Mouse (Mus musculus) forebrain, embryonic 16.5 days (tissue): ENCODE measurements around the gene Elob. TPM values are rescaled to one million over a fixed set of nuclear protein-coding genes. Genes with fewer than 3 reads are reported as not detected.

Experiments
- ATAC-seq: fragments of 200-750 bp; cut with Nextera tagmentation; 2 replicates; pipeline ENCODE4 v1.8.0; 2017; ENCODE audit warnings: mild to moderate bottlenecking, moderate library complexity
- H3K27ac ChIP-seq: fragments of 300-500 bp; sonication (generic); 2 replicates; pipeline ENCODE4 v1.5.1; 2014; ENCODE audit warnings: low read length, control low read depth
- H3K27me3 ChIP-seq: fragments of 300-500 bp; sonication (generic); replicated peaks from 2 replicates; pipeline ENCODE4 v1.6.1; 2014; ENCODE audit warnings: low read length; ENCODE audit not compliant: control insufficient read depth, insufficient read depth
- H3K36me3 ChIP-seq: fragments of 300-500 bp; sonication (generic); 2 replicates; pipeline ENCODE4 v1.6.1; 2014; ENCODE audit not compliant: control insufficient read depth, insufficient read depth
- H3K4me1 ChIP-seq: fragments of 300-500 bp; sonication (generic); replicated peaks from 2 replicates; pipeline ENCODE4 v1.6.1; 2014; ENCODE audit warnings: low read length; ENCODE audit not compliant: control insufficient read depth, insufficient read depth
- H3K4me2 ChIP-seq: fragments of 300-500 bp; sonication (generic); 2 replicates; pipeline ENCODE4 v1.6.1; 2014; ENCODE audit warnings: mild to moderate bottlenecking, low read length, control low read depth
- H3K4me3 ChIP-seq: fragments of 300-500 bp; sonication (generic); replicated peaks from 2 replicates; pipeline ENCODE4 v1.5.1; 2014; ENCODE audit warnings: mild to moderate bottlenecking, low read length, control low read depth
- H3K9ac ChIP-seq: fragments of 300-500 bp; sonication (generic); replicated peaks from 2 replicates; pipeline ENCODE4 v1.6.1; 2014; ENCODE audit warnings: low read depth, low read length, control low read depth
- H3K9me3 ChIP-seq: fragments of 300-500 bp; sonication (generic); 2 replicates; pipeline ENCODE4 v1.6.1; 2016; ENCODE audit warnings: low read length; ENCODE audit not compliant: control insufficient read depth
- WGBS: fragments of 180-500 bp; shearing (Covaris S2); extraction: QIAGEN DNeasy Blood & Tissue Kit; methylation state at CpG from one replicate; pipeline ENCODE4 v1.1.7; 2014; 5-methylcytosine and 5-hydroxymethylcytosine counted together
- polyA plus RNA-seq: library from polyadenylated mRNA; unstranded; fragments of >200 nt; fragmentation: Nextera tagmentation; extraction: Ambion mirVana; gene quantifications from 2 replicates; pipeline ENCODE4 v1.2.1, GENCODE M21; 2015

Gene Elob
- polyA plus RNA-seq, 1 experiment from 2014 or later: 1,034 TPM

DNA sequence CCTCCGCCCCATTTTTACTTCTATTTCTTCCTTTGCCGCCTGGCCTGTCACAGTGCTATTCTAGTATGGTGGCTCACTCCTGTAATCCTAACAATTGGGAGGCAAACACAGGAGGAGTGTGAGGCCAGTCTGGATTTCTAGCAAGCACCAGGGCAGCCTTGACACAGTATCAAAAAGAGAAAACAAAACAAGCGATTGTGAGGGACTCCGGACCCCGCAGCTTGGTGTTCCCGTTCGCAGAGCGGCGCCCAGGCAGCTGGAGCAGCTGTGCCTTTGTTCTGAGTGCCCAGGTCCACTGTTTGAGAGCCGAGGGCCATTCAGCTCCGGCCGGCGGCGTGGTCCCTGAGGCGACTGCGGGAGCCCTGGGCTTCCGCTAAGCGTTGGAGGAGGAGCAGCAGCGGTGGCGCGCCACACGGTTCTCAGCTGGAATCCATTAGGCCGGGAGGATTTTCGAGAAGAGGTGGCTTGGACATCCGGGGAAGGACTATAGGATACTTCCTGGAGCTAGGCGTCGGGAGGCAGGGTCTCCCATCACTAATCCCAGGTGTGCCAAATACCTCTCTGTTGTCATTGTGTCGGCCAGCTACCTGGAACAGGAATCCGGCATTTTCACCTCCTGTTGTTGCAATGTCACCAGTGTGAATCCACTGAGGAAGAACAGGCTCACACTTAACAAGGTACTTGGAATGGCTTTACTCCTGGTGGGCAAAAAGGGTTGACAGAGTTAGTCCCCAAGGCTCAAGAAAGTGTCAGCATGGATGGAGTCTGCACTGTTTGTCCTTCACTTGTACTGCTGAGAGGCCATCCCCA lies 38.5 kb downstream of the Elob start, which contains the start of gene Srrm2:
Gene Srrm2 (plus strand): TSS at position 264 of the 810 bp plus-strand sequence.
- Histone ChIP-seq H3K27me3 (no peaks in the 10 kb centered on the region), H3K4me1 (peaks cover 24% of the 10 kb centered on the region), H3K9me3 (no peaks in the 10 kb centered on the region), H3K4me3 (peak within 1 kb of the TSS; percentile 53), H3K9ac (peak within 1 kb of the TSS; percentile 89), H3K27ac (peak within 1 kb of the TSS; percentile 77), H3K36me3 (no peaks in the 10 kb centered on the region), H3K4me2 (peak within 1 kb of the TSS; percentile 85)
- 1% methylated on average over 29 of the region's 29 CpGs for WGBS
- peak; percentile 18; the same call in 1 of the 2 replicates for ATAC-seq

DNA sequence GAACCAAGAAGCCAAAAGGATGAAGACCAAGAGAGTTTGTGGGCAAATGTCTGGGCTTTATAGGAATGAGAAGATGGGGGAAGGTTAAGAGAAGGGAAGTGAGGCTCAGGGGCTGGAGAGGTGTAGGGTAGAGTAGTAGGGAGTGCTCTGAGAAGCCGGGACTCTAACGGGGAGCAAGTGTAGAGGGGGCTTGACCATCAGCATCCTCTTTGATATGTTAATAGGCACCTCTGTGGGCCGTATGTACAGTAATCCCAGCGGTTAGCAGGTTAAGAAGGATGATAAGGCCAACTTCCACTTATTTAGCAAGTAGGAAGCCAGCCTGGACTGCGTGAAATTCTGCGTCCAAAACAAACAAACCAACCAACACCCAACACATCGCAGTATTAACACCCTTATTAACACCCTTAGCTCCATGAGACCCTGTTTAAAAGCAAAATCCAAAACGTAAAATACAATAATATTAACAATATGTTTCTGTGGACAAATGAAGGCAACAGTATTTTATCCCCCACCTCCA lies 39.1 kb downstream of the Elob start:
- Histone ChIP-seq H3K27me3 (no peaks in the 10 kb centered on the region), H3K4me1 (peaks cover 28% of the 10 kb centered on the region), H3K4me2 (peak overlapping the region; percentile 85), H3K27ac (peak overlapping the region; percentile 77), H3K9me3 (no peaks in the 10 kb centered on the region), H3K36me3 (no peaks in the 10 kb centered on the region), H3K9ac (peak overlapping the region; percentile 89), H3K4me3 (peak overlapping the region; percentile 53)
- 12% methylated on average over 8 of the region's 8 CpGs for WGBS
- no peak for ATAC-seq

- Histone ChIP-seq H3K4me1 (peaks cover 28% of the 10 kb centered on the region), H3K27ac (no peak overlapping the region), H3K27me3 (no peaks in the 10 kb centered on the region), H3K4me2 (no peak overlapping the region), H3K4me3 (no peak overlapping the region), H3K9me3 (no peaks in the 10 kb centered on the region), H3K36me3 (no peaks in the 10 kb centered on the region), H3K9ac (no peak overlapping the region)
- no peak for ATAC-seq
- WGBS: 93% methylated on average over 4 of the region's 4 CpGs
Observed at GRCm38 (mm10) chr17:23788973-23789372, 40.0 kb downstream of the Elob start.

DNA sequence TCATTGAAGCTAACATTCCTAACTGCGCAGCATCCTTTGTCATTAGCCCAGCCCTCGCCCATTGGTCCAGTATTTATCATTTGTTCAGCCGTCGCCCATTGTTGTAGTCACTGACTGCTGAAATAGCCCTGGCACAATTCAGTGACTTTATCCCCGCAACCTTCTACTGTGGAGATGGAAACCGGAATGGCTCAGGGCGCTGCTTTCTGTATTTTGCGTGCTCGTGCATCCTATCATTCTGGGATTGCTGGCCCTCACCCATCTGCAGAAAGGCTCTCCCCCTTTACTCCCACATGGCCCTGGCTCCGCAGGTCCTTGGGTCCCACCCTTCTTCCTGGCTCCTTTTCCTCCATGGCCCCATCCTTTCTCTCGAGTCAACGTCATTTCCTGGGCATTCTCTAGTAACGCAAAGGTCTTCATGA lies 42.4 kb downstream of the Elob start:
- no peaks in the 10 kb centered on the region for H3K36me3 ChIP-seq
- peak; percentile 49 for ATAC-seq
- H3K9me3 ChIP-seq: no peaks in the 10 kb centered on the region
- H3K9ac ChIP-seq: peak overlapping the region; percentile 65
- peaks cover 28% of the 10 kb centered on the region for H3K4me1 ChIP-seq
- H3K4me2 ChIP-seq: peak overlapping the region; percentile 64
- peak overlapping the region; percentile 81 for H3K27ac ChIP-seq
- H3K4me3 ChIP-seq: peak overlapping the region; percentile 58
- no peaks in the 10 kb centered on the region for H3K27me3 ChIP-seq
- 8% methylated on average over 13 of the region's 13 CpGs for WGBS

DNA sequence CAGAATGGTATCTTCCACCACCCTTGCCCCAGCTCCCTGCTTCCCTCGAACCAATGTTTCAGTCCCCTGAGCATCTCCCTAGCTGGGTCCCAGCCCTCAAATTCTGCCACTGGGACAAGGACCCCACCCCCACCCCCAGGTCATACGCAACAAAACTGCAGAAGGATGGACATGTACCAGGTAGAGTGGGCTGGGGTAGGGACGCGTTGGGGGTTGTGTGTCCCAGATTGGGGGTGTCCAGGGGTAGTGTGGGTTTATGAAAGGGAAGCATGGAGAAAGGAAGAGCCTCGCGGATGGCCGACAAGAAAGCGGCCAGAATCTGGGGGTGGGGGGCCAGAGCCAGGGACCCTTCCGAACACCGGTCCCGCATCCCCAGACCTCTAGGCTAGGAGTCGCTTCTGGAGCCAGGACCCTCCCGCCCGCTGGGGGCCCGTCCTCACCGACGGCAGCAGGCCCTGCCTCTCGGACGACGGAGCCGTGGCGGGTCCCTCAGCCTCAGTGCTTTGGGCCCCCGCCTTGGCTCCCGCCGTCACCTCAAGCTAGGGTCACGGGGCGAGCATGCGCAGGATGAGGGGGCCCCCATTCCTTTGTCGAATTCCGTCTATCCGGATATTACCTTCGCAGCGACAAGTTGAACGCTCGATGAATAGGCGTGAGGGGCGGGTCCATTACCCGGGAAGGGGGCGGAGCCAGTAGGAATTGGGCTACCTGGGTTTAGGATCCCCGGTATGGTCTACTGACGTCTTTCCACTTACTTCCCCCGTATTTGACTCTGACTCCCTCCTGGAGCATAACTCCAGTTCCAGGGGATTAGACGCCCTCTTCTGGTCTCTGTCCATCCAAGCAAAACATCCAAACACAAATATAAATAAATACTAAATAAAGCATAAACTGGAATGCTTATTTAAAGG lies 43.1 kb downstream of the Elob start, which contains the start of gene Flywch2:
Gene Flywch2 (minus strand): TSS at position 521 of the 911 bp plus-strand sequence.
- H3K4me3 ChIP-seq: peak within 1 kb of the TSS; percentile 58
- peak within 1 kb of the TSS; percentile 64 for H3K4me2 ChIP-seq
- H3K9me3 ChIP-seq: no peaks in the 10 kb centered on the region
- 3% methylated on average over 42 of the region's 43 CpGs for WGBS
- H3K36me3 ChIP-seq: no peaks in the 10 kb centered on the region
- H3K27me3 ChIP-seq: no peaks in the 10 kb centered on the region
- peak; percentile 88 for ATAC-seq
- peaks cover 22% of the 10 kb centered on the region for H3K4me1 ChIP-seq
- peak within 1 kb of the TSS; percentile 65 for H3K9ac ChIP-seq
- peak within 1 kb of the TSS; percentile 81 for H3K27ac ChIP-seq

GRCm38 (mm10) chr17:23783352-23783751 lies 45.6 kb downstream of the Elob start:
- Histone ChIP-seq H3K4me3 (no peak overlapping the region), H3K36me3 (no peaks in the 10 kb centered on the region), H3K4me1 (peaks cover 9% of the 10 kb centered on the region), H3K27ac (no peak overlapping the region), H3K4me2 (no peak overlapping the region), H3K27me3 (no peaks in the 10 kb centered on the region), H3K9ac (no peak overlapping the region), H3K9me3 (no peaks in the 10 kb centered on the region)
- ATAC-seq: no peak

DNA sequence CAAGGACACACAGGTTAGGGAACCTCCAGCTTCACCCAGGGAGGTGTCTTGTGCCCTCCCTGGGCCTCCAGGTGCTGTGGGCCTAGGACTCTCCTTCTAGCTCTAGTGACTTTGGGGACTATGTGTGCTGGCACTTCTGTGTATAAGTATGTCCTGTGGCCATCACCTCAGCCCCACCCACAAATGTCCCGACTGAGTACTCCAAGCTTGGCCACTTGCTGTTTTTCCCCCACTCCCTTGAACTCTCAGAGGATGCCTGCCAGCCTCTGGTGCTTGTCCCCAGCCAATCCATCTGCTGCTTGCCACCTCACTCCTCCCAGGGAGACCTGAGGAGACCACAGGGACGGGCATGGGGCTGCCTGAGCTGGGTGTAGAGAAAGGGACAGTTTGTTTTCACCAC lies 50.5 kb downstream of the Elob start:
- Histone ChIP-seq H3K4me2 (no peak overlapping the region), H3K4me3 (no peak overlapping the region), H3K9me3 (no peaks in the 10 kb centered on the region), H3K27me3 (no peaks in the 10 kb centered on the region), H3K4me1 (0 out of 2 replicates have a peak, but pooled peaks cover 2% of the 10 kb centered on the region), H3K9ac (no peak overlapping the region), H3K36me3 (no peaks in the 10 kb centered on the region), H3K27ac (no peak overlapping the region)
- 44% methylated on average over 2 of the region's 2 CpGs for WGBS
- no peak for ATAC-seq

DNA sequence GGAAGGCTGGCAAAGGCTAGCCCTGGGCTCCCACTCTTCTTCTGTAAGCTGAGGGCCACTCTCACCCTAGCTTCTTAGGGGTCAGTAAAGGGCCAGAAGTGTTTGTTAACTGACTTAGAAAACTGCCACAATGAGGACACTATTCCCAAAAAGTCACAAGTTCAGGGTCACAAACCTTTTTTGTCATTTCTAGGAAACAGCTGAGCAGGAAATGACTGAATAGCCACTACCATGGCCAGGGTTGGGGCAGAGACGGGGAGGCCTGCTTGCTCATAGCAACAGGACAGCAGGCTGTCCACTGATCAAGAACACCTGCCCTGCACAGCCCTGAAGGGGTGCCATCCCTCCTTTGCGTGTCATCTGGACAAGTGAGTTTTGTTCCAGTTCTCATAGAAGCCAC lies 51.8 kb downstream of the Elob start:
- Histone ChIP-seq H3K9me3 (no peaks in the 10 kb centered on the region), H3K27ac (no peak overlapping the region), H3K27me3 (no peaks in the 10 kb centered on the region), H3K36me3 (no peaks in the 10 kb centered on the region), H3K4me1 (peaks cover 3% of the 10 kb centered on the region), H3K9ac (no peak overlapping the region), H3K4me3 (no peak overlapping the region), H3K4me2 (no peak overlapping the region)
- WGBS: 80% methylated on average over 2 of the region's 2 CpGs
- no peak for ATAC-seq

GRCm38 (mm10) chr17:23776216-23776615 lies 52.7 kb downstream of the Elob start:
- Histone ChIP-seq H3K4me2 (no peak overlapping the region), H3K4me3 (no peak overlapping the region), H3K36me3 (no peaks in the 10 kb centered on the region), H3K9ac (no peak overlapping the region), H3K9me3 (no peaks in the 10 kb centered on the region), H3K4me1 (peaks cover 7% of the 10 kb centered on the region), H3K27me3 (no peaks in the 10 kb centered on the region), H3K27ac (no peak overlapping the region)
- no peak for ATAC-seq
- 76% methylated on average over 10 of the region's 10 CpGs for WGBS
